27 mouse cellular contexts compared by ENCODE assay signal in the genomic region with DNA sequence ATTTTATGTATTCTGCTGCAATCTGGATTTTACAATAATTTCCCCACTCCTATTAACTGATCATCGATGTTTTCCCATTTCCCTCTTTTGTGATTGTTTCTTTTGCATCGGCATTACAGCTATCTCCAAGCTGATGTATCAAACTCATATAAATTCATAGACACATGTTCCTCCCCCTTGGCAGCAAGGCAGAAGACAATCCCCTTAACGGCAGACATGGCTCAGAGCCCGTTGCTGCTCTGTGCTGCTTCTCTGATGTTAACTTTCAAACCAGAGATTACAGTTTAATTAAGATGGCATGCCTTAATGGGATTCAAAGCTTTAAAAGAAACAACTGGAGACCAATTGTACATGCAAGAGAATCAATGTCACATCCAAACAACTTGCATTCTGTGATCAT. TPM values are rescaled to one million over a fixed set of nuclear protein-coding genes. Genes with fewer than 3 reads are reported as not detected.
DNase-seq lines count a peak whose midpoint lies in the region; ATAC-seq lines count a peak whose summit lies in the region.
"Had no signal": no experiment of that assay in that cellular context is flagged by ENCODE, and none has a peak within 500 bp of the region (broad histone marks: within the 10 kb centered on the region; RNA-seq: fewer than 3 reads in every experiment).

No protein-coding gene starts in this region.

- ATAC-seq in hindbrain, embryonic 14.5 days (ENCODE audit: low FRiP score) = no peak
- ATAC-seq in hindbrain, embryonic 13.5 days (ENCODE audit: low FRiP score) = no peak
- 0 out of 2 replicates have a peak, but pooled peaks have one; percentile 39 for ATAC-seq in midbrain, embryonic 16.5 days
- no peak for ATAC-seq in midbrain, embryonic 11.5 days (ENCODE audit: low FRiP score)
- no peak for ATAC-seq in heart, embryonic 12.5 days (ENCODE audit: insufficient number of reproducible peaks, low FRiP score)
- ATAC-seq: inflammation-experienced regulatory T-cells, adult 6 months had no signal

- no peaks in the 10 kb centered on the region for H3K27me3 ChIP-seq in hindbrain, embryonic 14.5 days (ENCODE audit: control insufficient read depth, insufficient read depth, low read length)
- no peaks in the 10 kb centered on the region for H3K27me3 ChIP-seq in hindbrain, embryonic 13.5 days
- H3K27me3 ChIP-seq in midbrain, embryonic 16.5 days (ENCODE audit: control insufficient read depth, insufficient read depth, low read depth, low read length) = no peaks in the 10 kb centered on the region
- H3K27me3 ChIP-seq in midbrain, embryonic 11.5 days (ENCODE audit: control insufficient read depth, insufficient read depth, low read length) = no peaks in the 10 kb centered on the region
- H3K27me3 ChIP-seq in heart, embryonic 12.5 days (replicated peaks) = no peaks in the 10 kb centered on the region
- H3K27me3 ChIP-seq: CH12.LX; liver, embryonic 13.5 days; megakaryocyte, embryonic 14.5 days; neural tube, embryonic 12.5 days had no signal

- WGBS in hindbrain, embryonic 14.5 days = 44% methylated on average over 4 of the region's 4 CpGs
- 45% methylated on average over 4 of the region's 4 CpGs for WGBS in hindbrain, embryonic 13.5 days
- WGBS in midbrain, embryonic 16.5 days = 27% methylated on average over 4 of the region's 4 CpGs
- WGBS in midbrain, embryonic 11.5 days = 72% methylated on average over 4 of the region's 4 CpGs
- WGBS in heart, embryonic 12.5 days = 71% methylated on average over 4 of the region's 4 CpGs

- peak; percentile 53 for DNase-seq in hindbrain, embryonic 14.5 days (ENCODE audit: low spot score)
- peak; percentile 47 to 53 for DNase-seq in kidney, postnatal 25 days
- DNase-seq in kidney, adult 18-20 months = no peak
- no peak for DNase-seq in midbrain, embryonic 11.5 days (ENCODE audit: low spot score, missing footprints)
- DNase-seq: adrenal gland, adult 2 months; B cell, adult 2 months; cerebellum, adult 11-12 months; gastrocnemius, postnatal 14 days; heart, adult 11 months; heart, postnatal 10 days; liver, embryonic 13.5 days; lung, adult 2 months; lung, postnatal 36 days; right cerebral cortex, adult 18-20 months; right cerebral cortex, postnatal 4 days; thymus, postnatal 14 days had no signal

- H3K9ac ChIP-seq in hindbrain, embryonic 14.5 days = no peak overlapping the region
- H3K9ac ChIP-seq in hindbrain, embryonic 13.5 days = no peak overlapping the region
- H3K9ac ChIP-seq in midbrain, embryonic 16.5 days (ENCODE audit: low read depth, low read length) = no peak overlapping the region
- no peak overlapping the region for H3K9ac ChIP-seq in midbrain, embryonic 11.5 days (ENCODE audit: low read length)
- no peak overlapping the region for H3K9ac ChIP-seq in heart, embryonic 12.5 days
- H3K9ac ChIP-seq: liver, embryonic 13.5 days; neural tube, embryonic 12.5 days had no signal

- no peaks in the 10 kb centered on the region for H3K4me1 ChIP-seq in hindbrain, embryonic 14.5 days (replicated peaks; ENCODE audit: control insufficient read depth, insufficient read depth, low read length)
- H3K4me1 ChIP-seq in hindbrain, embryonic 13.5 days (replicated peaks) = no peaks in the 10 kb centered on the region
- no peaks in the 10 kb centered on the region for H3K4me1 ChIP-seq in midbrain, embryonic 16.5 days (ENCODE audit: control insufficient read depth, insufficient read depth, low read length)
- H3K4me1 ChIP-seq in midbrain, embryonic 11.5 days (ENCODE audit: control insufficient read depth, insufficient read depth, low read length) = no peaks in the 10 kb centered on the region
- H3K4me1 ChIP-seq in heart, embryonic 12.5 days (replicated peaks) = no peaks in the 10 kb centered on the region
- H3K4me1 ChIP-seq: embryonic facial prominence, embryonic 10.5 days; liver, embryonic 13.5 days; neural tube, embryonic 12.5 days had no signal

- no peaks in the 10 kb centered on the region for H3K36me3 ChIP-seq in hindbrain, embryonic 14.5 days (replicated peaks; ENCODE audit: control insufficient read depth, insufficient read depth)
- H3K36me3 ChIP-seq in hindbrain, embryonic 13.5 days = no peaks in the 10 kb centered on the region
- no peaks in the 10 kb centered on the region for H3K36me3 ChIP-seq in midbrain, embryonic 16.5 days (ENCODE audit: control insufficient read depth, insufficient read depth, low read length)
- H3K36me3 ChIP-seq in midbrain, embryonic 11.5 days (ENCODE audit: control insufficient read depth, insufficient read depth, low read length) = no peaks in the 10 kb centered on the region
- H3K36me3 ChIP-seq in heart, embryonic 12.5 days = no peaks in the 10 kb centered on the region
- H3K36me3 ChIP-seq: embryonic facial prominence, embryonic 10.5 days; G1E; liver, embryonic 13.5 days; neural tube, embryonic 12.5 days had no signal

- H3K4me2 ChIP-seq in hindbrain, embryonic 14.5 days (replicated peaks) = no peak overlapping the region
- no peak overlapping the region for H3K4me2 ChIP-seq in hindbrain, embryonic 13.5 days
- no peak overlapping the region for H3K4me2 ChIP-seq in midbrain, embryonic 16.5 days (ENCODE audit: low read length)
- H3K4me2 ChIP-seq in midbrain, embryonic 11.5 days = no peak overlapping the region
- H3K4me2 ChIP-seq in heart, embryonic 12.5 days = no peak overlapping the region
- H3K4me2 ChIP-seq: heart, embryonic 11.5 days; liver, embryonic 13.5 days; neural tube, embryonic 12.5 days had no signal

- no peaks in the 10 kb centered on the region for H3K9me3 ChIP-seq in hindbrain, embryonic 14.5 days (ENCODE audit: control insufficient read depth, low read length)
- no peaks in the 10 kb centered on the region for H3K9me3 ChIP-seq in hindbrain, embryonic 13.5 days
- no peaks in the 10 kb centered on the region for H3K9me3 ChIP-seq in midbrain, embryonic 16.5 days (replicated peaks; ENCODE audit: control insufficient read depth, low read length, poor library complexity, severe bottlenecking)
- no peaks in the 10 kb centered on the region for H3K9me3 ChIP-seq in midbrain, embryonic 11.5 days (ENCODE audit: control insufficient read depth, low read length)
- H3K9me3 ChIP-seq in heart, embryonic 12.5 days (replicated peaks) = no peaks in the 10 kb centered on the region
- H3K9me3 ChIP-seq: embryonic facial prominence, embryonic 10.5 days; G1E; liver, embryonic 13.5 days; megakaryocyte, embryonic 14.5 days; neural tube, embryonic 12.5 days had no signal

- no peak overlapping the region for H3K4me3 ChIP-seq in hindbrain, embryonic 14.5 days (replicated peaks; ENCODE audit: low read length)
- H3K4me3 ChIP-seq in hindbrain, embryonic 13.5 days = no peak overlapping the region
- H3K4me3 ChIP-seq in midbrain, embryonic 16.5 days (ENCODE audit: low read depth, low read length) = no peak overlapping the region
- no peak overlapping the region for H3K4me3 ChIP-seq in midbrain, embryonic 11.5 days (ENCODE audit: low read depth, low read length)
- H3K4me3 ChIP-seq in heart, embryonic 12.5 days = no peak overlapping the region
- H3K4me3 ChIP-seq: embryonic facial prominence, embryonic 10.5 days; liver, embryonic 13.5 days; megakaryocyte, embryonic 14.5 days; neural tube, embryonic 12.5 days had no signal

- H3K27ac ChIP-seq in hindbrain, embryonic 14.5 days = no peak overlapping the region
- no peak overlapping the region for H3K27ac ChIP-seq in hindbrain, embryonic 13.5 days
- no peak overlapping the region for H3K27ac ChIP-seq in midbrain, embryonic 16.5 days (ENCODE audit: low read length)
- no peak overlapping the region for H3K27ac ChIP-seq in midbrain, embryonic 11.5 days (ENCODE audit: low read depth, low read length)
- no peak overlapping the region for H3K27ac ChIP-seq in heart, embryonic 12.5 days (ENCODE audit: poor library complexity, severe bottlenecking)
- H3K27ac ChIP-seq: embryonic facial prominence, embryonic 10.5 days; kidney, postnatal 0 days; liver, embryonic 13.5 days; neural tube, embryonic 12.5 days had no signal

RNA-seq across cellular contexts. Expression of a gene that starts 27.6 kb away (rescaled TPM):
- 15.4 and 15.5 TPM in 2 replicates for polyA plus RNA-seq in hindbrain, embryonic 14.5 days (2014; fragmentation: Nextera tagmentation; extraction: Ambion mirVana)
- 14.5 and 15.4 TPM in 2 replicates for polyA plus RNA-seq in hindbrain, embryonic 13.5 days (2015; fragmentation: Nextera tagmentation; extraction: Ambion mirVana)
- polyA plus RNA-seq in midbrain, embryonic 16.5 days (2015; fragmentation: Nextera tagmentation; extraction: Ambion mirVana) = 8.5 and 8.8 TPM in 2 replicates
- 18.6 and 21.0 TPM in 2 replicates for polyA plus RNA-seq in midbrain, embryonic 11.5 days (2014; fragmentation: Nextera tagmentation; extraction: Ambion mirVana)
- polyA plus RNA-seq in heart, embryonic 12.5 days (2016; fragmentation: Nextera tagmentation; extraction: Ambion mirVana) = 36.4 and 38.3 TPM in 2 replicates

Comparison
In these comparisons a context has a peak if more than half of its experiments do, and no peak if none do; other contexts are left out.
1. DNase-seq: peak in hindbrain, embryonic 14.5 days (single experiment) and kidney, postnatal 25 days (2 of 2); none in kidney, adult 18-20 months (single experiment) and midbrain, embryonic 11.5 days (single experiment).